In genomic region chr3:139922267-139922666, GRCm38 (mm10) we compare ENCODE assay signal across 27 mouse cellular contexts.
"Had no signal": no experiment of that assay in that cellular context is flagged by ENCODE, and none has a peak within 500 bp of the region (broad histone marks: within the 10 kb centered on the region; RNA-seq: fewer than 3 reads in every experiment).

No protein-coding gene starts in this region.

- H3K9me3 ChIP-seq: heart, embryonic 13.5 days; heart, embryonic 15.5 days; hindbrain, embryonic 13.5 days; hindbrain, embryonic 15.5 days; kidney, embryonic 15.5 days; limb, embryonic 10.5 days; limb, embryonic 12.5 days had no signal

- H3K27me3 ChIP-seq: heart, embryonic 13.5 days; heart, embryonic 15.5 days; hindbrain, embryonic 13.5 days; hindbrain, embryonic 15.5 days; kidney, embryonic 15.5 days; limb, embryonic 12.5 days; liver, embryonic 13.5 days had no signal

- H3K4me1 ChIP-seq: heart, embryonic 15.5 days; hindbrain, embryonic 13.5 days; hindbrain, embryonic 15.5 days; kidney, embryonic 15.5 days; limb, embryonic 10.5 days; limb, embryonic 12.5 days; liver, embryonic 13.5 days had no signal

- H3K27ac ChIP-seq: heart, adult 2 months; heart, embryonic 13.5 days; heart, embryonic 15.5 days; hindbrain, embryonic 13.5 days; hindbrain, embryonic 15.5 days; hindbrain, postnatal 0 days; kidney, embryonic 15.5 days; kidney, postnatal 0 days; layer of hippocampus, adult 2 months; left cerebral cortex, adult 2 months; limb, embryonic 10.5 days; limb, embryonic 12.5 days; liver, embryonic 13.5 days had no signal

- H3K9ac ChIP-seq: heart, embryonic 13.5 days; heart, embryonic 15.5 days; hindbrain, embryonic 13.5 days; hindbrain, embryonic 15.5 days; kidney, embryonic 15.5 days; limb, embryonic 12.5 days; liver, embryonic 13.5 days had no signal

- ATAC-seq: hindbrain, postnatal 0 days; intestine, embryonic 16.5 days had no signal

- H3K36me3 ChIP-seq: heart, embryonic 13.5 days; heart, embryonic 15.5 days; hindbrain, embryonic 13.5 days; hindbrain, embryonic 15.5 days; kidney, embryonic 15.5 days; limb, embryonic 10.5 days; limb, embryonic 12.5 days; liver, embryonic 13.5 days had no signal

- DNase-seq: gastrocnemius, postnatal 14 days; gastrocnemius, postnatal 36 days; heart, adult 11 months; heart, adult 2 months; heart, postnatal 14 days; heart, postnatal 36 days; kidney, adult 11 months; kidney, adult 2 months; kidney, adult 9 months; kidney, postnatal 14 days; kidney, postnatal 4 days; liver; liver, embryonic 13.5 days had no signal

- H3K4me2 ChIP-seq: heart, embryonic 11.5 days; heart, embryonic 13.5 days; heart, embryonic 15.5 days; hindbrain, embryonic 13.5 days; hindbrain, embryonic 15.5 days; kidney, embryonic 15.5 days; limb, embryonic 12.5 days; liver, embryonic 11.5 days; liver, embryonic 13.5 days had no signal

- H3K4me3 ChIP-seq: heart, adult 2 months; heart, embryonic 13.5 days; heart, embryonic 15.5 days; hindbrain, embryonic 13.5 days; hindbrain, embryonic 15.5 days; kidney, embryonic 15.5 days; layer of hippocampus, adult 2 months; left cerebral cortex, adult 2 months; limb, embryonic 10.5 days; limb, embryonic 12.5 days; liver, embryonic 13.5 days had no signal
